Mouse (Mus musculus) limb, embryonic 13.5 days (tissue): ENCODE data around the gene 2610528A11Rik. TPM values are rescaled to one million over a fixed set of nuclear protein-coding genes. Genes with fewer than 3 reads are reported as not detected.

Experiments used
- ATAC-seq: fragments of 200-750 bp; cut with Nextera tagmentation; 2 replicates; pipeline ENCODE4 v1.8.0; 2017; ENCODE audit warnings: low read depth, moderate number of reproducible peaks, moderate TSS enrichment; ENCODE audit not compliant: low FRiP score
- H3K27ac ChIP-seq: fragments of 300-500 bp; sonication (generic); 2 replicates; pipeline ENCODE4 v1.5.1; 2015; ENCODE audit warnings: inconsistent platforms, mild to moderate bottlenecking, moderate library complexity
- H3K27me3 ChIP-seq: fragments of 300-500 bp; sonication (generic); 2 replicates; pipeline ENCODE4 v1.6.1; 2015; ENCODE audit warnings: mild to moderate bottlenecking, inconsistent platforms
- H3K36me3 ChIP-seq: fragments of 300-500 bp; sonication (generic); 2 replicates; pipeline ENCODE4 v1.6.1; 2015; ENCODE audit warnings: inconsistent platforms, mild to moderate bottlenecking, moderate library complexity
- H3K4me1 ChIP-seq: fragments of 300-500 bp; sonication (generic); 2 replicates; pipeline ENCODE4 v1.6.1; 2015; ENCODE audit warnings: inconsistent platforms
- H3K4me2 ChIP-seq: fragments of 300-500 bp; sonication (generic); replicated peaks from 2 replicates; pipeline ENCODE4 v1.6.1; 2015; ENCODE audit warnings: inconsistent platforms, mild to moderate bottlenecking, moderate library complexity
- H3K4me3 ChIP-seq: fragments of 300-500 bp; sonication (generic); 2 replicates; pipeline ENCODE4 v1.5.1; 2015; ENCODE audit warnings: moderate library complexity, mild to moderate bottlenecking, inconsistent platforms
- H3K9ac ChIP-seq: fragments of 300-500 bp; sonication (generic); 2 replicates; pipeline ENCODE4 v1.6.1; 2015; ENCODE audit warnings: mild to moderate bottlenecking, inconsistent platforms
- H3K9me3 ChIP-seq: fragments of 300-500 bp; sonication (generic); 2 replicates; pipeline ENCODE4 v1.6.1; 2016; ENCODE audit warnings: inconsistent platforms
- WGBS: fragments of 180-500 bp; shearing (Covaris S2); methylation state at CpG from one replicate; pipeline ENCODE4 v1.1.7; 2015; 5-methylcytosine and 5-hydroxymethylcytosine counted together
- polyA plus RNA-seq: library from polyadenylated mRNA; unstranded; fragments of >200 nt; fragmentation: Nextera tagmentation; extraction: Ambion mirVana; gene quantifications from 2 replicates; pipeline ENCODE4 v1.2.1, GENCODE M21; 2015

The 2610528A11Rik gene
- polyA plus RNA-seq, 1 experiment from 2014 or later, result 1.3 TPM

GRCm38 (mm10) chr14:37080724-37081123, 33.1 kb downstream of the 2610528A11Rik start:
- no peaks in the 10 kb centered on the region for H3K36me3 ChIP-seq
- H3K27me3 ChIP-seq, result no peaks in the 10 kb centered on the region
- no peak overlapping the region for H3K9ac ChIP-seq
- H3K4me3 ChIP-seq, result no peak overlapping the region
- H3K4me2 ChIP-seq, result no peak overlapping the region
- ATAC-seq, result no peak
- no peaks in the 10 kb centered on the region for H3K9me3 ChIP-seq
- H3K27ac ChIP-seq, result no peak overlapping the region
- WGBS, result 65% methylated on average over 1 of the region's 1 CpGs
- no peaks in the 10 kb centered on the region for H3K4me1 ChIP-seq

- H3K9me3 ChIP-seq, result no peaks in the 10 kb centered on the region
- H3K4me2 ChIP-seq, result no peak overlapping the region
- H3K4me3 ChIP-seq, result no peak overlapping the region
- H3K9ac ChIP-seq, result no peak overlapping the region
- H3K36me3 ChIP-seq, result no peaks in the 10 kb centered on the region
- WGBS, result 22% methylated on average over 9 of the region's 9 CpGs
- no peak overlapping the region for H3K27ac ChIP-seq
- ATAC-seq, result no peak; the same call in 1 of the 2 replicates
- H3K4me1 ChIP-seq, result no peaks in the 10 kb centered on the region
- no peaks in the 10 kb centered on the region for H3K27me3 ChIP-seq
Measured at GRCm38 (mm10) chr14:37068516-37068915, 45.3 kb downstream of the 2610528A11Rik start.

- Histone ChIP-seq H3K4me1 (no peaks in the 10 kb centered on the region), H3K9me3 (no peaks in the 10 kb centered on the region), H3K36me3 (no peaks in the 10 kb centered on the region), H3K4me2 (no peak within 1 kb of the TSS), H3K4me3 (no peak within 1 kb of the TSS), H3K9ac (no peak within 1 kb of the TSS), H3K27ac (no peak within 1 kb of the TSS), H3K27me3 (no peaks in the 10 kb centered on the region)
- WGBS, result 80% methylated on average over 5 of the region's 5 CpGs
- ATAC-seq, result no peak
Measured at GRCm38 (mm10) chr14:37067629-37068028, 46.2 kb downstream of the 2610528A11Rik start, which contains the start of gene Lrit2. Lrit2 (plus strand) TSS chr14:37067929.

- Histone ChIP-seq H3K9ac (no peak overlapping the region), H3K27ac (no peak overlapping the region), H3K36me3 (no peaks in the 10 kb centered on the region), H3K9me3 (no peaks in the 10 kb centered on the region), H3K27me3 (no peaks in the 10 kb centered on the region), H3K4me2 (no peak overlapping the region), H3K4me3 (no peak overlapping the region), H3K4me1 (no peaks in the 10 kb centered on the region)
- no peak for ATAC-seq
- 62% methylated on average over 2 of the region's 2 CpGs for WGBS
Measured at GRCm38 (mm10) chr14:37066636-37067035, 47.2 kb downstream of the 2610528A11Rik start.

- Histone ChIP-seq H3K27me3 (no peaks in the 10 kb centered on the region), H3K9me3 (no peaks in the 10 kb centered on the region), H3K4me3 (no peak overlapping the region), H3K4me1 (no peaks in the 10 kb centered on the region), H3K27ac (no peak overlapping the region), H3K4me2 (no peak overlapping the region), H3K9ac (no peak overlapping the region), H3K36me3 (no peaks in the 10 kb centered on the region)
- no peak for ATAC-seq
- WGBS, result 63% methylated on average over 2 of the region's 2 CpGs
Measured at GRCm38 (mm10) chr14:37064849-37065248, 49.0 kb downstream of the 2610528A11Rik start.

Other genes with a start within 250 kb of the 2610528A11Rik start
- 44.6 and 54.3 TPM in 2 replicates for gene Ccser2, start 145.2 kb downstream of the 2610528A11Rik start, polyA plus RNA-seq
- 0.15 TPM in 1 of 2 replicates, not detected in the other for gene Rgr, start 65.1 kb downstream of the 2610528A11Rik start, polyA plus RNA-seq
- not detected in 2 replicates for gene Lrit1, start 59.2 kb downstream of the 2610528A11Rik start, polyA plus RNA-seq
- not detected in 2 replicates for gene Lrit2, start 46.1 kb downstream of the 2610528A11Rik start, polyA plus RNA-seq
- 0.04 and 0.11 TPM in 2 replicates for gene Cdhr1, start 15.7 kb downstream of the 2610528A11Rik start, polyA plus RNA-seq
- gene Ghitm, start 21.2 kb upstream of the 2610528A11Rik start, polyA plus RNA-seq, result 173 and 175 TPM in 2 replicates